Mouse (Mus musculus) MEL (cell line): Measurements from ENCODE around the gene Itsn1. TPM values are rescaled to one million over a fixed set of nuclear protein-coding genes. Genes with fewer than 3 reads are reported as not detected.

Source experiments
- DNase-seq: peaks from one replicate; pipeline ENCODE4 v3.0.0; 2011; ENCODE audit warnings: low read depth, low spot score
- H3K27ac ChIP-seq: 2 replicates; pipeline ENCODE4 v1.5.1; 2012; ENCODE audit warnings: low read depth, mild to moderate bottlenecking, control low read depth, low read length, moderate library complexity; ENCODE audit not compliant: control insufficient read depth
- H3K27me3 ChIP-seq, 2 experiments: fragments of 150-350 bp in 1 of 2; sonication (generic) in 1 of 2; 2 replicates each; pipeline ENCODE4 v1.6.1; 2012; ENCODE audit warnings: low read length in 2 of 2, mild to moderate bottlenecking in 2 of 2, improper control_type of control experiment in 1 of 2, moderate library complexity in 1 of 2; ENCODE audit not compliant: insufficient read depth in 2 of 2, control insufficient read depth in 1 of 2
- H3K36me3 ChIP-seq, 2 experiments: 2 replicates each; pipeline ENCODE4 v1.6.1; 2012 to 2014; ENCODE audit warnings: low read length in 2 of 2, improper control_type of control experiment in 1 of 2, inconsistent platforms in 1 of 2, mild to moderate bottlenecking in 1 of 2; ENCODE audit not compliant: insufficient read depth in 2 of 2, control insufficient read depth in 1 of 2
- H3K4me1 ChIP-seq, 2 experiments: fragments of 150-350 bp in 1 of 2; sonication (generic) in 1 of 2; 2 replicates each; pipeline ENCODE4 v1.6.1; 2012; ENCODE audit warnings: low read length in 2 of 2, improper control_type of control experiment in 1 of 2, mild to moderate bottlenecking in 1 of 2; ENCODE audit not compliant: insufficient read depth in 2 of 2, control insufficient read depth in 1 of 2
- H3K4me3 ChIP-seq, 2 experiments: fragments of 150-350 bp in 1 of 2; sonication (generic) in 1 of 2; 2 replicates each; pipeline ENCODE4 v1.5.1; 2012; ENCODE audit warnings: low read depth in 2 of 2, low read length in 2 of 2, mild to moderate bottlenecking in 2 of 2, moderate library complexity in 2 of 2, control low read depth in 1 of 2, improper control_type of control experiment in 1 of 2; ENCODE audit not compliant: control insufficient read depth in 1 of 2, insufficient read depth in 1 of 2
- H3K79me2 ChIP-seq: 2 replicates; pipeline ENCODE4 v1.6.1; 2012; ENCODE audit warnings: mild to moderate bottlenecking, low read length, moderate library complexity; ENCODE audit not compliant: control insufficient read depth, poor library complexity, insufficient read depth
- H3K9ac ChIP-seq: 2 replicates; pipeline ENCODE4 v1.6.1; 2012; ENCODE audit warnings: low read depth, mild to moderate bottlenecking, control low read depth, low read length, moderate library complexity; ENCODE audit not compliant: control insufficient read depth, poor library complexity, severe bottlenecking
- H3K9me3 ChIP-seq: fragments of 150-350 bp; sonication (generic); replicated peaks from 2 replicates; pipeline ENCODE4 v1.6.1; 2012; ENCODE audit warnings: mild to moderate bottlenecking, low read length, improper control_type of control experiment, moderate library complexity; ENCODE audit not compliant: insufficient read depth
- BHLHE40 ChIP-seq: IDR thresholded peaks from 2 replicates; pipeline ENCODE4 v1.6.1; 2012; ENCODE audit warnings: low read depth, mild to moderate bottlenecking, inconsistent platforms, low read length, improper control_type of control experiment, borderline replicate concordance
- CHD2 ChIP-seq: IDR thresholded peaks from 2 replicates; pipeline ENCODE4 v1.6.1; 2011; ENCODE audit warnings: low read length, improper control_type of control experiment
- EP300 ChIP-seq, 2 experiments: IDR thresholded peaks; 2 replicates each; pipeline ENCODE4 v1.6.1; 2011; ENCODE audit warnings: improper control_type of control experiment in 2 of 2, low read length in 2 of 2, low read depth in 1 of 2, mild to moderate bottlenecking in 1 of 2
- MAFK ChIP-seq: IDR thresholded peaks from 2 replicates; pipeline ENCODE4 v1.6.1; 2011; ENCODE audit warnings: low read depth, mild to moderate bottlenecking, low read length, improper control_type of control experiment, borderline replicate concordance
- MXI1 ChIP-seq: IDR thresholded peaks from 2 replicates; pipeline ENCODE4 v1.6.1; 2011; ENCODE audit warnings: mild to moderate bottlenecking, low read depth, low read length, improper control_type of control experiment
- MYB ChIP-seq: IDR thresholded peaks from 2 replicates; pipeline ENCODE4 v1.6.1; 2011; ENCODE audit warnings: mild to moderate bottlenecking, low read depth, low read length, improper control_type of control experiment
- NRF1 ChIP-seq: IDR thresholded peaks from 2 replicates; pipeline ENCODE4 v1.6.1; 2014; ENCODE audit warnings: low read depth, mild to moderate bottlenecking, inconsistent platforms, low read length, improper control_type of control experiment, moderate library complexity; ENCODE audit not compliant: poor library complexity, insufficient read depth, severe bottlenecking
- POLR2A ChIP-seq, 2 experiments: IDR thresholded peaks; 2 replicates each; pipeline ENCODE4 v1.6.1; 2011 to 2012; ENCODE audit warnings: low read length in 2 of 2, mild to moderate bottlenecking in 2 of 2, control low read depth in 1 of 2, improper control_type of control experiment in 1 of 2, low read depth in 1 of 2, moderate library complexity in 1 of 2; ENCODE audit not compliant: control insufficient read depth in 1 of 2, insufficient read depth in 1 of 2, poor library complexity in 1 of 2
- POLR2AphosphoS2 ChIP-seq: IDR thresholded peaks from 2 replicates; pipeline ENCODE4 v1.6.1; 2011; ENCODE audit warnings: low read length, improper control_type of control experiment
- POLR2AphosphoS5 ChIP-seq: IDR thresholded peaks from 2 replicates; pipeline ENCODE4 v1.6.1; 2012; ENCODE audit warnings: low read depth, borderline replicate concordance, mild to moderate bottlenecking, inconsistent platforms, low read length, moderate library complexity, mixed read lengths
- RAD21 ChIP-seq: IDR thresholded peaks from 2 replicates; pipeline ENCODE4 v1.6.1; 2011; ENCODE audit warnings: mild to moderate bottlenecking, low read depth, low read length, improper control_type of control experiment
- RCOR1 ChIP-seq: IDR thresholded peaks from 2 replicates; pipeline ENCODE4 v1.6.1; 2012; ENCODE audit warnings: low read depth, mild to moderate bottlenecking, inconsistent platforms, low read length, improper control_type of control experiment
- SMC3 ChIP-seq: IDR thresholded peaks from 2 replicates; pipeline ENCODE4 v1.6.1; 2011; ENCODE audit warnings: low read depth, low read length, improper control_type of control experiment
- USF1 ChIP-seq: IDR thresholded peaks from 2 replicates; pipeline ENCODE4 v1.6.1; 2014; ENCODE audit warnings: low read depth, mild to moderate bottlenecking, inconsistent platforms, low read length, improper control_type of control experiment, moderate library complexity
- ZKSCAN1 ChIP-seq: IDR thresholded peaks from 2 replicates; pipeline ENCODE4 v1.6.1; 2012; ENCODE audit warnings: low read depth, mild to moderate bottlenecking, inconsistent platforms, low read length, improper control_type of control experiment, moderate library complexity
- ZMIZ1 ChIP-seq: IDR thresholded peaks from 2 replicates; pipeline ENCODE4 v1.6.1; 2012; ENCODE audit warnings: low read depth, mild to moderate bottlenecking, inconsistent platforms, low read length, improper control_type of control experiment, moderate library complexity
- polyA plus RNA-seq, 2 experiments: library from polyadenylated mRNA; stranded (reverse) in 1 of 2; unstranded in 1 of 2; fragments of >175 nt in 1 of 2; fragments of >200 nt in 1 of 2; gene quantifications; 2 replicates each; pipeline versions ENCODE4 v1.2.1 to v1.2.4; 2012; ENCODE audit warnings: low replicate concordance in 2 of 2, low read depth in 1 of 2; ENCODE audit not compliant: insufficient read length in 2 of 2, insufficient read depth in 1 of 2, missing spikeins in 1 of 2
- total RNA-seq: library from RNA; depleted of rRNA; stranded (reverse); fragments of 300-350 nt; gene quantifications from 2 replicates; pipeline ENCODE4 v1.2.3, GENCODE M21; 2012

Gene Itsn1
- total and polyA plus RNA-seq, 3 experiments = 14.7 to 36.5 TPM; not detected in 1

- TF ChIP-seq ZKSCAN1 = no peak
- no peak for TF ChIP-seq MAFK
- TF ChIP-seq BHLHE40 = no peak
- TF ChIP-seq USF1 = no peak
- TF ChIP-seq MYB = no peak
- TF ChIP-seq POLR2AphosphoS2 = no peak; the same call in 1 of the 2 replicates
- no peak for TF ChIP-seq RCOR1
- no peak for TF ChIP-seq RAD21
- TF ChIP-seq POLR2AphosphoS5 = no peak
- TF ChIP-seq NRF1 = no peak
- no peak for TF ChIP-seq SMC3
- TF ChIP-seq CHD2 = no peak
- no peak for TF ChIP-seq ZMIZ1
- Histone ChIP-seq H3K9me3 (no peaks in the 10 kb centered on the region), H3K27ac (no peak overlapping the region), H3K9ac (no peak overlapping the region), H3K36me3 (peaks cover 0 to 4% of the 10 kb centered on the region in 2 experiments; a peak in 3 of 4 replicates), H3K4me1 (peaks cover 0 to 12% of the 10 kb centered on the region in 2 experiments; a peak in 2 of 4 replicates), H3K79me2 (no peaks in the 10 kb centered on the region; the same call in 1 of the 2 replicates), H3K27me3 (no peaks in the 10 kb centered on the region), H3K4me3 (no peak overlapping the region)
- peak; percentile 25 for DNase-seq
Measured at GRCm38 (mm10) chr16:91922939-91923338, 193.9 kb downstream of the Itsn1 start.

DNA sequence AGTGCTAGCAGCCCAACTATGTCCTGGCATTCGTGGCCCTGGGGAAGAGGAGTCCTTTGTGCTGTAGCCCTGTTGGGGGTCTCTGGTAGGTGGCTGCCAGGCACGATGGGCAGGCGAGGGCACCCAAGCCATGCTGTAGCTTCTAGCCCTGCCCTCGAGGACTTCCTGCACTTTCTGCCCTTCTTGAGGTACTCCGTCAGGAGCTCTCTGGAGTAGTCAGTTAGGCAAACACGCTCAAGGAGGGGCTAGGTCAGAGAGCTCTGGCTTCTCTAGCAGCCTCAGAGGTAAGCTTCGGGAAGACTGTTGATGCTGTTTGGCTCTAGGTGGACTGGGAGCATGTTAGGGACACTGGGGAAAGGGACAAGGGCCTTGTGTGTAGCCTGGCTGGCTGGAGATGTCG, 195.3 kb downstream of the Itsn1 start:
- no peak overlapping the region for H3K4me3 ChIP-seq
- H3K9ac ChIP-seq = no peak overlapping the region
- TF ChIP-seq POLR2A (IDR thresholded peaks at IDR 0.05; ENCODE audit: control insufficient read depth in 1 of 2, insufficient read depth in 1 of 2, low read depth in 1 of 2, low read length in 2 of 2, poor library complexity in 1 of 2) (peak in 1 of 2 experiments; percentile 33; a peak in 1 of 4 replicates), ZKSCAN1 (no peak), MXI1 (no peak), EP300 (IDR thresholded peaks at IDR 0.05; ENCODE audit: low read depth in 1 of 2, low read length in 2 of 2) (no peak)
- TF ChIP-seq, all 39 proteins: peak for 1
- no peak overlapping the region for H3K27ac ChIP-seq
- no peaks in the 10 kb centered on the region for H3K27me3 ChIP-seq
- peaks cover 0 to 8% of the 10 kb centered on the region in 2 experiments; a peak in 3 of 4 replicates for H3K36me3 ChIP-seq
- H3K4me1 ChIP-seq = peaks cover 0 to 7% of the 10 kb centered on the region in 2 experiments; a peak in 2 of 4 replicates
- H3K9me3 ChIP-seq = no peaks in the 10 kb centered on the region
- DNase-seq = no peak
- peaks cover 2% of the 10 kb centered on the region for H3K79me2 ChIP-seq
